Mouse (Mus musculus) E14TG2a.4 (cell line): Measurements from ENCODE around the gene Ppil2.
A peak's percentile ranks its signal among the peaks of the same experiment; 100 is the strongest.

Experiments used
- H3K27me3 ChIP-seq: 2 replicates; pipeline ENCODE4 v1.6.1; 2014; ENCODE audit warnings: low read length, control low read depth; ENCODE audit not compliant: insufficient read depth
- H3K36me3 ChIP-seq: 2 replicates; pipeline ENCODE4 v1.6.1; 2014; ENCODE audit warnings: low read length, control low read depth; ENCODE audit not compliant: insufficient read depth
- H3K4me1 ChIP-seq: replicated peaks from 2 replicates; pipeline ENCODE4 v1.6.1; 2014; ENCODE audit warnings: low read depth, low read length, control low read depth
- H3K4me3 ChIP-seq: replicated peaks from 2 replicates; pipeline ENCODE4 v1.5.1; 2014; ENCODE audit warnings: mild to moderate bottlenecking, low read length
- H3K9me3 ChIP-seq: 2 replicates; pipeline ENCODE4 v1.6.1; 2014; ENCODE audit warnings: low read length, control low read depth
- CTCF ChIP-seq: conservative IDR thresholded peaks from 2 replicates; pipeline ENCODE4 v1.5.1; 2014; ENCODE audit warnings: low read length
- NANOG ChIP-seq: IDR thresholded peaks from 2 replicates; pipeline ENCODE4 v1.6.1; 2014; ENCODE audit warnings: borderline replicate concordance, low read length, mixed read lengths
- POU5F1 ChIP-seq: IDR thresholded peaks from 2 replicates; pipeline ENCODE4 v1.6.1; 2014; ENCODE audit warnings: low read length, borderline replicate concordance

Ppil2 gene

GRCm38 (mm10) chr16:17137355-17137754, 26.3 kb upstream of the Ppil2 start:
- Histone ChIP-seq H3K9me3 (no peaks in the 10 kb centered on the region), H3K4me1 (peaks cover 13% of the 10 kb centered on the region), H3K36me3 (no peaks in the 10 kb centered on the region), H3K27me3 (peaks cover 33% of the 10 kb centered on the region), H3K4me3 (no peak overlapping the region)
- TF ChIP-seq POU5F1 (no peak), NANOG (no peak), CTCF (no peak)

- Histone ChIP-seq H3K9me3 (no peaks in the 10 kb centered on the region), H3K4me1 (peaks cover 25% of the 10 kb centered on the region), H3K36me3 (peaks cover 13% of the 10 kb centered on the region), H3K27me3 (peaks cover 27% of the 10 kb centered on the region), H3K4me3 (peak overlapping the region; percentile 97)
- no peak for TF ChIP-seq CTCF
- no peak for TF ChIP-seq NANOG
- TF ChIP-seq POU5F1, result no peak
These were observed 21.8 kb upstream of the Ppil2 start for GRCm38 (mm10) chr16:17132906-17133200.

- no peaks in the 10 kb centered on the region for H3K9me3 ChIP-seq
- peaks cover 24% of the 10 kb centered on the region for H3K27me3 ChIP-seq
- peak within 1 kb of the TSS; percentile 97 for H3K4me3 ChIP-seq
- peaks cover 21% of the 10 kb centered on the region for H3K4me1 ChIP-seq
- TF ChIP-seq CTCF (no peak; the same call in 1 of the 2 replicates), POU5F1 (no peak), NANOG (no peak)
- H3K36me3 ChIP-seq, result peaks cover 13% of the 10 kb centered on the region
These were observed 21.2 kb upstream of the Ppil2 start, which contains the start of gene Sdf2l1 for GRCm38 (mm10) chr16:17132089-17132905. Gene Sdf2l1 (minus strand): TSS chr16:17132383.

GRCm38 (mm10) chr16:17131191-17132088, 20.4 kb upstream of the Ppil2 start:
- TF ChIP-seq CTCF (peak; percentile 59; the same call in 1 of the 2 replicates), POU5F1 (no peak), NANOG (no peak)
- no peaks in the 10 kb centered on the region for H3K9me3 ChIP-seq
- H3K36me3 ChIP-seq, result peaks cover 13% of the 10 kb centered on the region
- peaks cover 21% of the 10 kb centered on the region for H3K4me1 ChIP-seq
- peaks cover 24% of the 10 kb centered on the region for H3K27me3 ChIP-seq
- peak overlapping the region; percentile 97 for H3K4me3 ChIP-seq

- TF ChIP-seq CTCF (peak; percentile 69), NANOG (no peak), POU5F1 (no peak)
- Histone ChIP-seq H3K36me3 (peaks cover 28% of the 10 kb centered on the region), H3K9me3 (no peaks in the 10 kb centered on the region), H3K27me3 (peaks cover 14% of the 10 kb centered on the region), H3K4me3 (no peak overlapping the region), H3K4me1 (peaks cover 42% of the 10 kb centered on the region)
These were observed 16.2 kb upstream of the Ppil2 start for GRCm38 (mm10) chr16:17127292-17127691.

GRCm38 (mm10) chr16:17124871-17125520, 13.9 kb upstream of the Ppil2 start, which contains the start of gene 2610318N02Rik:
Gene 2610318N02Rik (minus strand): TSS chr16:17125167.
- H3K4me3 ChIP-seq, result peak within 1 kb of the TSS; percentile 85
- H3K4me1 ChIP-seq, result peaks cover 50% of the 10 kb centered on the region
- H3K9me3 ChIP-seq, result no peaks in the 10 kb centered on the region
- no peak for TF ChIP-seq POU5F1
- TF ChIP-seq NANOG, result no peak
- TF ChIP-seq CTCF, result no peak
- no peaks in the 10 kb centered on the region for H3K27me3 ChIP-seq
- peaks cover 42% of the 10 kb centered on the region for H3K36me3 ChIP-seq

GRCm38 (mm10) chr16:17124119-17124870, 13.2 kb upstream of the Ppil2 start:
- H3K4me1 ChIP-seq, result peaks cover 56% of the 10 kb centered on the region
- no peaks in the 10 kb centered on the region for H3K27me3 ChIP-seq
- peaks cover 42% of the 10 kb centered on the region for H3K36me3 ChIP-seq
- TF ChIP-seq CTCF (no peak), POU5F1 (no peak), NANOG (no peak)
- H3K9me3 ChIP-seq, result no peaks in the 10 kb centered on the region
- peak overlapping the region; percentile 85 for H3K4me3 ChIP-seq
